Mouse (Mus musculus) hindbrain, embryonic 12.5 days (tissue): Measurements from ENCODE around the gene Klk1b9. TPM values are rescaled to one million over a fixed set of nuclear protein-coding genes. Genes with fewer than 3 reads are reported as not detected.
"Not testable (repeated sequence)": the region's sequence is repeated elsewhere in the genome, so short reads cannot be mapped to it uniquely, and the experiment has no call there.

Source experiments
- ATAC-seq: fragments of 200-750 bp; cut with Nextera tagmentation; 2 replicates; pipeline ENCODE4 v1.8.0; 2017; ENCODE audit warnings: moderate TSS enrichment; ENCODE audit not compliant: low FRiP score
- H3K27ac ChIP-seq: fragments of 300-500 bp; sonication (generic); 2 replicates; pipeline ENCODE4 v1.5.1; 2016; ENCODE audit warnings: mild to moderate bottlenecking
- H3K27me3 ChIP-seq: fragments of 300-500 bp; sonication (generic); 2 replicates; pipeline ENCODE4 v1.6.1; 2016; ENCODE audit warnings: mild to moderate bottlenecking
- H3K36me3 ChIP-seq: fragments of 300-500 bp; sonication (generic); 2 replicates; pipeline ENCODE4 v1.6.1; 2016; ENCODE audit warnings: mild to moderate bottlenecking
- H3K4me1 ChIP-seq: fragments of 300-500 bp; sonication (generic); 2 replicates; pipeline ENCODE4 v1.6.1; 2016
- H3K4me2 ChIP-seq: fragments of 300-500 bp; sonication (generic); replicated peaks from 2 replicates; pipeline ENCODE4 v1.6.1; 2016; ENCODE audit warnings: mild to moderate bottlenecking
- H3K4me3 ChIP-seq: fragments of 300-500 bp; sonication (generic); 2 replicates; pipeline ENCODE4 v1.5.1; 2016; ENCODE audit warnings: mild to moderate bottlenecking
- H3K9ac ChIP-seq: fragments of 300-500 bp; sonication (generic); 2 replicates; pipeline ENCODE4 v1.6.1; 2016; ENCODE audit warnings: mild to moderate bottlenecking, moderate library complexity
- H3K9me3 ChIP-seq: fragments of 300-500 bp; sonication (generic); replicated peaks from 2 replicates; pipeline ENCODE4 v1.6.1; 2016; ENCODE audit warnings: mild to moderate bottlenecking
- WGBS: fragments of 180-500 bp; shearing (Covaris S2); methylation state at CpG from one replicate; pipeline ENCODE4 v1.1.7; 2016; 5-methylcytosine and 5-hydroxymethylcytosine counted together
- polyA plus RNA-seq: library from polyadenylated mRNA; unstranded; fragments of >200 nt; fragmentation: Nextera tagmentation; extraction: Ambion mirVana; gene quantifications from 2 replicates; pipeline ENCODE4 v1.2.1, GENCODE M21; 2016

The Klk1b9 gene
- polyA plus RNA-seq, 1 experiment from 2014 or later, result not detected

DNA sequence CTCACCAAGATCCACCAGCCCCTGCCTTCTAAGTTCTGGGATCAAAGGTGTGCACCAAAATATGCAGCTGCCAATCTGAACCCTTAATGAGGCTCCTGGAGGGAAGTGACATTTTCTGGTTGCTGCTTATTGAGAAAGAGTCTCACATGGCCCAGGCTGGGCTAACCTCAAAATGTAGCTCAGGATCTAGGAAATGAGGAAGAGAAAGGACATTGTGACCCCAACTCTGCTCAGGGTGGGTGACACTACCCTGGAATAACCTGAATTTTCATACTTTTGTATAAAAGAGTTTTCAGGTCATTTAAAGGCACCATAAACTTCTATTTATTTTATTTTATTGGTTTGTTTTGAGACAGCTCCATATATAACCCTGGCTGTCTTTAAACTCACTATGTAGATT lies 9.8 kb downstream of the Klk1b9 start:
- no peak for ATAC-seq
- Histone ChIP-seq H3K9me3 (no peaks in the 10 kb centered on the region), H3K4me1 (no peaks in the 10 kb centered on the region), H3K27me3 (no peaks in the 10 kb centered on the region), H3K4me2 (no peak overlapping the region), H3K36me3 (no peaks in the 10 kb centered on the region), H3K9ac (no peak overlapping the region), H3K4me3 (no peak overlapping the region), H3K27ac (no peak overlapping the region)

DNA sequence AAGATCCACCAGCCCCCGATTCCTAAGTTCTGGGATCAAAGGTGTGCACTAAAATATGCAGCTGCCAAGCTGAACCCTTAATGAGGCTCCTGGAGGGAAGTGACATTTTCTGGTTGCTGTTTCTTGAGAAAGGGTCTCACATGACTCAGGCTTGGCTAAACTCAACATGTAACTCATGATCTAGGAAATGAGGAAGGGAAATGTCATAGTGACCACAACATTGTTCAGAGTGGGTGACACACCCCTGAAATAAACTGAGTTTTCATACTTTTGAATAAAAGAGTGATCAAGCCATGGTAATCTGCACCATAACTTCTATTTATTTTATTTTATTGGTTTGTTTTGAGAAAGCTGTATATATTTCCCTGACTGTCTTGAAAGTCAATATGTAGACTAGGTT lies 19.0 kb downstream of the Klk1b9 start:
- not testable (repeated sequence) for H3K36me3 ChIP-seq, H3K4me2 ChIP-seq, H3K9me3 ChIP-seq, H3K27ac ChIP-seq, H3K27me3 ChIP-seq, H3K4me1 ChIP-seq, H3K9ac ChIP-seq, ATAC-seq, H3K4me3 ChIP-seq
- 82% methylated on average over 1 of the region's 1 CpGs for WGBS

DNA sequence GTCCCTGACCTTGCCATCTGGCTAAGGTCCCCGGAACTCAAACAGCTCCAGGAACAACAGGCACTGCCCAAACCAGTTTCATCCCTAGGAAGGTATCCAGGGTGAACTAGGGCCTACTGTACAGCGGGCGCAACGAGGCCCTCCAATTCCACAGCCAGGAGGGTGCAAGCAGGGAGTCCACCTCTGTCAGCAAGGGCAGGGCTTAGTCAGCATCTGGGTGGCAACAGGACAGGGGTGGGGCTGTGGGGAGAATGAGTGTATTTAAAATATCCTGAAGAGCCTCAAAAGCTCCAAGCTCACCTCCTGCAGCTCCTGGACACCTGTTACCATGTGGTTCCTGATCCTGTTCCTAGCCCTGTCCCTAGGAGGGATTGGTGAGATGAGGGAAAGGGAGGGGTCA lies 19.7 kb downstream of the Klk1b9 start, which contains the start of gene Klk1b11:
Klk1b11 (plus strand) TSS at position 301 of the 400 bp plus-strand sequence.
- not testable (repeated sequence) for H3K27ac ChIP-seq, H3K9ac ChIP-seq, H3K4me1 ChIP-seq, H3K36me3 ChIP-seq, ATAC-seq, H3K9me3 ChIP-seq, H3K27me3 ChIP-seq, H3K4me3 ChIP-seq, H3K4me2 ChIP-seq
- WGBS, result 85% methylated on average over 4 of the region's 4 CpGs

DNA sequence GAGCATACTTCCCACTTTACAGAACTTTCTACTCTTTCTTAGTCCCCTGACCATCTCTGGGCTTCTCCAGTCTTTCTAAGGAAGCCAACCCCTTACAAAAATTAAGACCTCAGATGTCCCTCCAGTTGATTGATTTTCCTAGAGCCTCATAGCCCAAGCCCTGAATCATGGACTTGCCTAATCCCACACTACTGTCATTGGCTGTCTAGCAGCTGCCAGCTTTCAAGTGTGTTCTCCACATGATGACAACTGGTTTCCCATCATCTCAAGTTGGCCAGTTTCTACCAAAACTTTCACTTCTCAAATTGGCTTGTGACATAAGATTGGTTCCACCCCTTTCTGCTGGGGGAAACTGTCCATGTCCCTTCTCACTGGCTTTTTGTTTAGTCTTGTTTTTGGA lies 29.0 kb downstream of the Klk1b9 start:
- Histone ChIP-seq H3K4me2 (no peak overlapping the region), H3K27ac (no peak overlapping the region), H3K36me3 (no peaks in the 10 kb centered on the region), H3K4me3 (no peak overlapping the region), H3K9me3 (no peaks in the 10 kb centered on the region), H3K4me1 (no peaks in the 10 kb centered on the region), H3K27me3 (no peaks in the 10 kb centered on the region), H3K9ac (no peak overlapping the region)
- no peak for ATAC-seq

DNA sequence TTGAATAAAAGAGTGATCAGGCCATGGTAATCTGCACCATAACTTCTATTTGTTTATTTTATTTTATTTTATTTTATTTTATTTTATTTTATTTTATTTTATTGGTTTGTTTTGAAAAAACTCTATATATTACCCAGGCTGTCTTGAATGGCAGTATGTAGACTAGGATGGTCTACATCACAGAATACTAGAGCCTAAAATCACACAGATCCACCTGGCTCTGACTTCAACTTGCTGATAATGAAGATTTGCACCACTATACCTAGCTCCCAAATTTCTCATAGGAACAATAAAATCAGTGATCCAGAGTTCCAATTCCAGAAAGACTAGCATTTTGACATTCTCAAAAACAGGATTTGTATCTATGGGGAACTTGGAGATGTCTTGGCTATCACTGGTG lies 36.0 kb downstream of the Klk1b9 start, which contains the start of gene Klk1b26:
Klk1b26 (plus strand) TSS at position 301 of the 400 bp plus-strand sequence.
- H3K27ac ChIP-seq, H3K9me3 ChIP-seq, H3K4me2 ChIP-seq, H3K36me3 ChIP-seq, H3K27me3 ChIP-seq, H3K4me1 ChIP-seq, H3K4me3 ChIP-seq, ATAC-seq, H3K9ac ChIP-seq: not testable (repeated sequence)

DNA sequence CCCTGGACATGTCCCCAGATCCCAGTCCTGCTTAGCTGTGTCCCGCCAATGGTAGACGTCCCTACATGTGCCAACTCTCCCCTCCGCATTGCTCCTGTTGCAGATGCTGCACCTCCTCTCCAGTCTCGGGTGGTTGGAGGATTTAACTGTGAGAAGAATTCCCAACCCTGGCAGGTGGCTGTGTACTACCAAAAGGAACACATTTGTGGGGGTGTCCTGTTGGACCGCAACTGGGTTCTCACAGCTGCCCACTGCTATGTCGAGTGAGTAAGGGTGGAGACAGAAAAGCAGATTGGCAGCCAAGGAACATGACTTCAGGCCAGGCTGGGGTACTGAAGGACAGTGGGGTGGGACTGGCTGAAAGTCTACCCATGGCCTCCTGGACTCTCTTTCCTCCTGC lies 38.8 kb downstream of the Klk1b9 start:
- not testable (repeated sequence) for ATAC-seq, H3K4me2 ChIP-seq, H3K9me3 ChIP-seq, H3K27ac ChIP-seq, H3K36me3 ChIP-seq, H3K27me3 ChIP-seq, H3K4me3 ChIP-seq, H3K9ac ChIP-seq, H3K4me1 ChIP-seq
- 88% methylated on average over 6 of the region's 6 CpGs for WGBS

DNA sequence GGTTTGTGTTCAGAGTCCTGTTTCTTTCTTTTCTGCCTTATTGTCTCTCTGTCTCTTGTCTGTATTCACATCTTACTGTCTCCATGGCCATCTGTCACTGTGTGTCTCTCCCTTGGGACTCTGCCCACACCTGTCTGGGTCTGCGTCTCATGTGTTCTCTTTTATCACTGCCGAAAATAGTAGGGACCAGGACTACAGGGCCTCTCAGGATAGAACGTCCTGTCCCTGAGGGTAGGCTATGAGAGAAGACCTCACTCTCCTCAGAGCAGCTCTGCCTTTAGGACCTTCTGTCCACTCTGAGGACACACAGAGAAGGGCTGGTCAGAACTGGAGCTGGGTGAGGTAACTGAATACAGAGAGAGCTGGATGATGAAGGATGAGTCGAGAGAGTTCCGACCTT lies 39.2 kb downstream of the Klk1b9 start:
- no peak for ATAC-seq
- no peak overlapping the region for H3K27ac ChIP-seq

More for the DNA sequence above, 39.2 kb downstream of the Klk1b9 start:
- Histone ChIP-seq H3K4me3 (no peak overlapping the region), H3K9me3 (no peaks in the 10 kb centered on the region), H3K4me2 (no peak overlapping the region), H3K27me3 (no peaks in the 10 kb centered on the region), H3K36me3 (no peaks in the 10 kb centered on the region), H3K9ac (no peak overlapping the region), H3K4me1 (no peaks in the 10 kb centered on the region)
- 83% methylated on average over 5 of the region's 5 CpGs for WGBS

Other genes starting within 250 kb of the Klk1b9 start
- gene Klk12, start 207.2 kb upstream of the Klk1b9 start, polyA plus RNA-seq, result not detected in 2 replicates
- gene Klk11, start 201.5 kb upstream of the Klk1b9 start, polyA plus RNA-seq, result 0.22 and 0.30 TPM in 2 replicates
- gene Klk10, start 195.0 kb upstream of the Klk1b9 start, polyA plus RNA-seq, result 0.27 and 0.92 TPM in 2 replicates
- gene Klk9, start 184.2 kb upstream of the Klk1b9 start, polyA plus RNA-seq, result not detected in 2 replicates
- 8.9 and 10.1 TPM in 2 replicates for gene Klk8, start 178.5 kb upstream of the Klk1b9 start, polyA plus RNA-seq
- not detected in 2 replicates for gene Klk7, start 164.8 kb upstream of the Klk1b9 start, polyA plus RNA-seq
- not detected in 2 replicates for gene Klk6, start 151.6 kb upstream of the Klk1b9 start, polyA plus RNA-seq
- gene Klk5, start 134.1 kb upstream of the Klk1b9 start, polyA plus RNA-seq, result 0.17 and 0.68 TPM in 2 replicates
- 0.50 and 0.57 TPM in 2 replicates for gene Klk4, start 94.9 kb upstream of the Klk1b9 start, polyA plus RNA-seq
- gene Klk15, start 42.3 kb upstream of the Klk1b9 start, polyA plus RNA-seq, result not detected in 2 replicates
- not detected in 2 replicates for gene Klk1b8, start 25.4 kb upstream of the Klk1b9 start, polyA plus RNA-seq
- not detected in 2 replicates for gene Klk1b1, start 9.3 kb upstream of the Klk1b9 start, polyA plus RNA-seq
- not detected in 2 replicates for gene Klk1b11, start 19.8 kb downstream of the Klk1b9 start, polyA plus RNA-seq
- gene Klk1b26, start 36.1 kb downstream of the Klk1b9 start, polyA plus RNA-seq, result not detected in 2 replicates
- not detected in 2 replicates for gene Klk1b27, start 76.2 kb downstream of the Klk1b9 start, polyA plus RNA-seq
- not detected in 2 replicates for gene Klk1b21, start 126.3 kb downstream of the Klk1b9 start, polyA plus RNA-seq
- gene Klk1b22, start 136.6 kb downstream of the Klk1b9 start, polyA plus RNA-seq, result not detected in 2 replicates
- not detected in 2 replicates for gene Klk1b16, start 160.7 kb downstream of the Klk1b9 start, polyA plus RNA-seq
- not detected in 2 replicates for gene Klk1b24, start 212.2 kb downstream of the Klk1b9 start, polyA plus RNA-seq
- not detected in 2 replicates for gene Klk1b3, start 222.1 kb downstream of the Klk1b9 start, polyA plus RNA-seq
- gene Klk1b4, start 231.4 kb downstream of the Klk1b9 start, polyA plus RNA-seq, result not detected in 2 replicates
- gene Klk1b5, start 239.9 kb downstream of the Klk1b9 start, polyA plus RNA-seq, result not detected in 2 replicates
- not detected in 2 replicates for gene Klk1, start 249.3 kb downstream of the Klk1b9 start, polyA plus RNA-seq